9 mouse cellular contexts compared by ENCODE assay signal in the genomic region with DNA sequence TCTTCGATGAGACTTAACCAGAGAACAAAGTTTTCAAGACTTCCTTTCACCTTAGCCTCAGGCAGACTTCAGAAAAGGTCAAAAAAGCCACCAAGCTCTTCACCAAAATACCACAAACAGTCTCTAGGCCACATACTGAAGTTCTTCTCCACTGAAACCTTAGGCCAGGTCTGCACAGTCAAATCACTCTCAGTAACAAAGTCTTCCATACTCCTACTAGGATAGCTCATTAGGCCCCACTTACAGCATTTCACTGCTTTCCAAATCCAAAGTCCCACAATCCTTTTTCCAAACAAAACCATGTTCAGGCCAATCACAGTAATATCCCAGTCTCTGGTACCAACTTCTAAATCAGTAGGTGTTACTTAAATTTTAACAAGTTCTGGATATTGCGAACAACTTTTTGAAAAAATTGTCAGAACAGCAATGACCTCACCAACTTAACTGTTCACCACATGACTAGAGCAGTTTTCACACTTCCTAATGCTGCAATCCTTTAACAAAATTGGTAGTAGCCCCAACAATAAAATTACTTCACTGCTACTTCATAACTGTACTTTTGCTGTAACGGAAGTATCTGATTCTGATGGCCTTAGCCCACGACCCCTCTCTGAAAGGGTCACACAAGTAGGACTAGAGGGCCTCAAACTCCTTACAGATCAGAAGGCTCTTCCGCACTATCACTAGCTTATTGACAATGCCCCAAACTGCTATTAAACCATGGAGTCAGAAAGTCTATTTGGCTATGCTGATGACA. TPM values are rescaled to one million over a fixed set of nuclear protein-coding genes. Genes with fewer than 3 reads are reported as not detected.
A peak's percentile ranks its signal among the peaks of the same experiment; 100 is the strongest.
DNase-seq lines count a peak whose midpoint lies in the region; ATAC-seq and TF ChIP-seq lines count a peak whose summit lies in the region.
"Had no signal": no experiment of that assay in that cellular context is flagged by ENCODE, and none has a peak within 500 bp of the region (broad histone marks: within the 10 kb centered on the region; RNA-seq: fewer than 3 reads in every experiment).

No protein-coding gene starts in this region.

- H3K36me3 ChIP-seq in heart, embryonic 15.5 days, result peaks cover 63% of the 10 kb centered on the region
- peaks cover 28% of the 10 kb centered on the region for H3K36me3 ChIP-seq in hindbrain, postnatal 0 days (ENCODE audit: insufficient read depth, low read length)
- H3K36me3 ChIP-seq in midbrain, embryonic 15.5 days (replicated peaks), result peaks cover 25% of the 10 kb centered on the region

- peak overlapping the region; percentile 91; the same call in 1 of the 2 replicates for H3K9ac ChIP-seq in heart, embryonic 15.5 days
- peak overlapping the region; percentile 80; the same call in 1 of the 2 replicates for H3K9ac ChIP-seq in hindbrain, postnatal 0 days (replicated peaks; ENCODE audit: low read length)
- no peak overlapping the region for H3K9ac ChIP-seq in midbrain, embryonic 15.5 days

- H3K27ac ChIP-seq in heart, embryonic 15.5 days, result no peak overlapping the region
- no peak overlapping the region for H3K27ac ChIP-seq in bone marrow macrophage, adult 2 months (ENCODE audit: insufficient read depth, low read depth, low read length)
- no peak overlapping the region for H3K27ac ChIP-seq in hindbrain, postnatal 0 days
- H3K27ac ChIP-seq in midbrain, embryonic 15.5 days, result no peak overlapping the region

- TF ChIP-seq CTCF in bone marrow macrophage, adult 2 months (IDR thresholded peaks at IDR 0.05; ENCODE audit: low read depth, low read length), result no peak
- no peak for TF ChIP-seq CTCF in hindbrain, postnatal 0 days (IDR thresholded peaks at IDR 0.05; ENCODE audit: low read depth)

- no peak for TF ChIP-seq POLR2A in bone marrow macrophage, adult 2 months (IDR thresholded peaks at IDR 0.05; ENCODE audit: borderline replicate concordance, low read depth, low read length)

- peak overlapping the region; percentile 86 for H3K4me2 ChIP-seq in heart, embryonic 15.5 days
- peak overlapping the region; percentile 85 for H3K4me2 ChIP-seq in hindbrain, postnatal 0 days (ENCODE audit: low read depth, low read length)
- peak overlapping the region; percentile 84 for H3K4me2 ChIP-seq in midbrain, embryonic 15.5 days

- 58% methylated on average over 5 of the region's 5 CpGs for WGBS in heart, embryonic 15.5 days
- WGBS in hindbrain, postnatal 0 days, result 76% methylated on average over 5 of the region's 5 CpGs
- WGBS in midbrain, embryonic 15.5 days, result 77% methylated on average over 5 of the region's 5 CpGs

- H3K27me3 ChIP-seq in heart, embryonic 15.5 days, result no peaks in the 10 kb centered on the region
- no peaks in the 10 kb centered on the region for H3K27me3 ChIP-seq in hindbrain, postnatal 0 days (ENCODE audit: insufficient read depth, low read length)
- H3K27me3 ChIP-seq in midbrain, embryonic 15.5 days (replicated peaks), result no peaks in the 10 kb centered on the region

- peak overlapping the region; percentile 68 for H3K4me3 ChIP-seq in heart, embryonic 15.5 days
- H3K4me3 ChIP-seq in bone marrow macrophage, adult 2 months (ENCODE audit: insufficient read depth, low read length), result peak overlapping the region; percentile 83
- H3K4me3 ChIP-seq in hindbrain, postnatal 0 days (ENCODE audit: low read length), result peak overlapping the region; percentile 81
- H3K4me3 ChIP-seq in midbrain, embryonic 15.5 days, result peak overlapping the region; percentile 89; the same call in 1 of the 2 replicates

- ATAC-seq in heart, embryonic 15.5 days (replicated peaks; ENCODE audit: insufficient number of reproducible peaks, insufficient read depth, low FRiP score, low read depth), result no peak
- ATAC-seq in hindbrain, postnatal 0 days, result no peak
- ATAC-seq in midbrain, embryonic 15.5 days (replicated peaks), result no peak

- DNase-seq in heart, adult 18-20 months, result no peak
- no peak for DNase-seq in hindbrain, postnatal 0 days (ENCODE audit: low spot score)
- DNase-seq in spleen, adult 12 weeks (ENCODE audit: low spot score), result no peak
- DNase-seq in layer of hippocampus, postnatal 25 days (ENCODE audit: extremely low spot score in 1 of 2, low spot score in 1 of 2), result no peak
- DNase-seq in gastrocnemius, adult 18-20 months (ENCODE audit: low spot score), result no peak
- DNase-seq: cerebellum, postnatal 10 days had no signal

- peaks cover 43% of the 10 kb centered on the region for H3K4me1 ChIP-seq in heart, embryonic 15.5 days (replicated peaks)
- H3K4me1 ChIP-seq in bone marrow macrophage, adult 2 months (ENCODE audit: control insufficient read depth, insufficient read depth, low read length), result peaks cover 42% of the 10 kb centered on the region
- H3K4me1 ChIP-seq in hindbrain, postnatal 0 days (ENCODE audit: insufficient read depth, low read length), result peaks cover 11% of the 10 kb centered on the region
- peaks cover 48% of the 10 kb centered on the region for H3K4me1 ChIP-seq in midbrain, embryonic 15.5 days

- H3K9me3 ChIP-seq in heart, embryonic 15.5 days (replicated peaks), result no peaks in the 10 kb centered on the region
- H3K9me3 ChIP-seq in hindbrain, postnatal 0 days (ENCODE audit: low read length), result no peaks in the 10 kb centered on the region
- no peaks in the 10 kb centered on the region for H3K9me3 ChIP-seq in midbrain, embryonic 15.5 days

RNA-seq across cellular contexts. Expression of a gene that starts 2.3 kb away (rescaled TPM):
- 371 and 431 TPM in 2 replicates for polyA plus RNA-seq in heart, embryonic 15.5 days (2015; fragmentation: Nextera tagmentation; extraction: Ambion mirVana)
- total RNA-seq in heart, adult 18-20 months (2021), result 100 to 1,000 TPM; 557 to 604 TPM
- 1,086 and 1,198 TPM in 2 replicates for polyA plus RNA-seq in bone marrow macrophage, adult 2 months (2012; ENCODE audit: insufficient read depth, insufficient read length, missing spikeins)
- 132 and 176 TPM in 2 replicates for total RNA-seq in hindbrain, postnatal 0 days (2014; rRNA removed)
- 368 and 402 TPM in 2 replicates for polyA plus RNA-seq in hindbrain, postnatal 0 days (2015; fragmentation: Nextera tagmentation; extraction: Ambion mirVana)
- polyA plus RNA-seq in midbrain, embryonic 15.5 days (2015; fragmentation: Nextera tagmentation; extraction: Ambion mirVana), result 356 and 359 TPM in 2 replicates
- 100 to 1,000 TPM; 374 to 432 TPM for total RNA-seq in layer of hippocampus, postnatal 25 days (2021)
- 100 to 1,000 TPM; 395 to 447 TPM for total RNA-seq in gastrocnemius, adult 18-20 months (2021)

RNA-seq across cellular contexts. Expression of a gene that starts 15.7 kb away (rescaled TPM):
- polyA plus RNA-seq in heart, embryonic 15.5 days (2015; fragmentation: Nextera tagmentation; extraction: Ambion mirVana), result 270 and 363 TPM in 2 replicates
- 10 to 100 TPM; 33.9 to 34.3 TPM for total RNA-seq in heart, adult 18-20 months (2021)
- polyA plus RNA-seq in bone marrow macrophage, adult 2 months (2012; ENCODE audit: insufficient read depth, insufficient read length, missing spikeins), result 277 and 281 TPM in 2 replicates
- 643 and 734 TPM in 2 replicates for total RNA-seq in hindbrain, postnatal 0 days (2014; rRNA removed)
- 747 and 812 TPM in 2 replicates for polyA plus RNA-seq in hindbrain, postnatal 0 days (2015; fragmentation: Nextera tagmentation; extraction: Ambion mirVana)
- polyA plus RNA-seq in midbrain, embryonic 15.5 days (2015; fragmentation: Nextera tagmentation; extraction: Ambion mirVana), result 442 and 503 TPM in 2 replicates
- total RNA-seq in layer of hippocampus, postnatal 25 days (2021), result 100 to 1,000 TPM; 275 to 286 TPM
- total RNA-seq in gastrocnemius, adult 18-20 months (2021), result 1 to 10 TPM; 7.2 to 8.2 TPM

Comparison
In these comparisons a context has a peak if more than half of its experiments do, and no peak if none do; other contexts are left out.
1. RNA of a gene that starts 15.7 kb away (total RNA-seq): 643 to 734 TPM in hindbrain, postnatal 0 days and 275 to 286 TPM in layer of hippocampus, postnatal 25 days; 33.9 to 34.3 TPM in heart, adult 18-20 months and 7.2 to 8.2 TPM in gastrocnemius, adult 18-20 months; every median in the first group is over 4 times any median in the second.
2. Peak in every context shown above with its lines, with median percentiles within 50 percentile points of each other: H3K4me2 ChIP-seq and H3K4me3 ChIP-seq.